14 mouse cellular contexts compared by ENCODE assay signal in genomic region chr10:4181953-4182352, GRCm38 (mm10).
DNase-seq lines count a peak whose midpoint lies in the region; ATAC-seq and TF ChIP-seq lines count a peak whose summit lies in the region.
"Had no signal": no experiment of that assay in that cellular context is flagged by ENCODE, and none has a peak within 500 bp of the region (broad histone marks: within the 10 kb centered on the region; RNA-seq: fewer than 3 reads in every experiment).

No protein-coding gene starts in this region.

- H3K4me1 ChIP-seq in liver, adult 2 months (ENCODE audit: control insufficient read depth, insufficient read depth, low read length) = peaks cover 2% of the 10 kb centered on the region; the same call in 1 of the 2 replicates
- peaks cover 9% of the 10 kb centered on the region; the same call in 1 of the 2 replicates for H3K4me1 ChIP-seq in heart, embryonic 15.5 days (replicated peaks)
- no peaks in the 10 kb centered on the region; the same call in 1 of the 2 replicates for H3K4me1 ChIP-seq in liver, embryonic 11.5 days (replicated peaks; ENCODE audit: control insufficient read depth, insufficient read depth, low read length)
- H3K4me1 ChIP-seq: embryonic facial prominence, embryonic 13.5 days; hindbrain, embryonic 13.5 days had no signal

- no peak for TF ChIP-seq POLR2A in liver, adult 2 months (IDR thresholded peaks at IDR 0.05; ENCODE audit: extremely low read depth, insufficient read depth, low read length)

- H3K4me3 ChIP-seq in liver, adult 2 months (ENCODE audit: insufficient read depth, low read depth, low read length) = no peak overlapping the region
- no peak overlapping the region for H3K4me3 ChIP-seq in heart, embryonic 15.5 days
- H3K4me3 ChIP-seq in liver, embryonic 11.5 days (ENCODE audit: low read depth, low read length) = no peak overlapping the region
- no peak overlapping the region for H3K4me3 ChIP-seq in layer of hippocampus, adult 2 months
- H3K4me3 ChIP-seq: embryonic facial prominence, embryonic 13.5 days; hindbrain, embryonic 13.5 days; megakaryocyte, embryonic 14.5 days; myocyte had no signal

- no peaks in the 10 kb centered on the region for H3K36me3 ChIP-seq in liver, adult 2 months (ENCODE audit: control insufficient read depth, insufficient read depth, low read length)
- no peaks in the 10 kb centered on the region for H3K36me3 ChIP-seq in heart, embryonic 15.5 days
- H3K36me3 ChIP-seq in liver, embryonic 11.5 days (ENCODE audit: control insufficient read depth, insufficient read depth, low read length) = no peaks in the 10 kb centered on the region
- H3K36me3 ChIP-seq: embryonic facial prominence, embryonic 13.5 days; hindbrain, embryonic 13.5 days had no signal

- peak; percentile 69 for ATAC-seq in heart, embryonic 15.5 days (replicated peaks; ENCODE audit: insufficient number of reproducible peaks, insufficient read depth, low FRiP score, low read depth)
- ATAC-seq in liver, embryonic 11.5 days (replicated peaks; ENCODE audit: low FRiP score) = peak; percentile 62; the same call in 1 of the 2 replicates
- ATAC-seq: forebrain, embryonic 14.5 days had no signal

- WGBS in liver, adult 2 months = 80% methylated on average over 1 of the region's 1 CpGs
- 47% methylated on average over 1 of the region's 1 CpGs for WGBS in heart, embryonic 15.5 days
- WGBS in liver, embryonic 11.5 days = 64% methylated on average over 1 of the region's 1 CpGs

- H3K27ac ChIP-seq in liver, adult 2 months (replicated peaks; ENCODE audit: insufficient read depth, low read depth, low read length) = 0 out of 2 replicates have a peak overlapping the region, but pooled peaks have one; percentile 27
- H3K27ac ChIP-seq in heart, embryonic 15.5 days = peak overlapping the region; percentile 34; the same call in 1 of the 2 replicates
- H3K27ac ChIP-seq in liver, embryonic 11.5 days (ENCODE audit: low read depth, low read length) = no peak overlapping the region; the same call in 1 of the 2 replicates
- no peak overlapping the region for H3K27ac ChIP-seq in layer of hippocampus, adult 2 months
- H3K27ac ChIP-seq: embryonic facial prominence, embryonic 13.5 days; hindbrain, embryonic 13.5 days had no signal

- no peak overlapping the region for H3K9ac ChIP-seq in liver, adult 2 months (ENCODE audit: low read depth, low read length)
- no peak overlapping the region for H3K9ac ChIP-seq in heart, embryonic 15.5 days
- no peak overlapping the region for H3K9ac ChIP-seq in liver, embryonic 11.5 days (ENCODE audit: low read depth, low read length)
- H3K9ac ChIP-seq: embryonic facial prominence, embryonic 13.5 days; hindbrain, embryonic 13.5 days had no signal

- no peak for DNase-seq in liver, adult 2 months (ENCODE audit: extremely low read depth, low read depth, low spot score)
- DNase-seq in liver = no peak
- no peak for DNase-seq in liver, embryonic 11.5 days (ENCODE audit: low spot score)
- peak; percentile 9 for DNase-seq in lung, postnatal 36 days
- no peak for DNase-seq in layer of hippocampus, postnatal 36 days
- DNase-seq in layer of hippocampus, adult 2 months (ENCODE audit: low spot score in 2 of 2) = no peak
- DNase-seq: cerebellum, postnatal 14 days; right cerebral cortex, postnatal 4 days had no signal

- no peaks in the 10 kb centered on the region for H3K27me3 ChIP-seq in liver, adult 2 months (ENCODE audit: control insufficient read depth, insufficient read depth, low read length)
- H3K27me3 ChIP-seq in heart, embryonic 15.5 days = no peaks in the 10 kb centered on the region
- H3K27me3 ChIP-seq in liver, embryonic 11.5 days (replicated peaks; ENCODE audit: control insufficient read depth, insufficient read depth, low read length) = no peaks in the 10 kb centered on the region
- H3K27me3 ChIP-seq: embryonic facial prominence, embryonic 13.5 days; hindbrain, embryonic 13.5 days; megakaryocyte, embryonic 14.5 days had no signal

- H3K4me2 ChIP-seq in heart, embryonic 15.5 days = no peak overlapping the region
- no peak overlapping the region for H3K4me2 ChIP-seq in liver, embryonic 11.5 days
- H3K4me2 ChIP-seq: embryonic facial prominence, embryonic 13.5 days; hindbrain, embryonic 13.5 days had no signal

- TF ChIP-seq CTCF in liver, adult 2 months (IDR thresholded peaks at IDR 0.05; ENCODE audit: low read depth, low read length) = no peak
- no peak for TF ChIP-seq CTCF in layer of hippocampus, adult 2 months (conservative IDR thresholded peaks at IDR 0.05)

- no peaks in the 10 kb centered on the region for H3K9me3 ChIP-seq in heart, embryonic 15.5 days (replicated peaks)
- no peaks in the 10 kb centered on the region for H3K9me3 ChIP-seq in liver, embryonic 11.5 days (ENCODE audit: control insufficient read depth, low read length)
- H3K9me3 ChIP-seq: embryonic facial prominence, embryonic 13.5 days; hindbrain, embryonic 13.5 days had no signal

- no peaks in the 10 kb centered on the region for H3K79me2 ChIP-seq in liver, adult 2 months (ENCODE audit: control insufficient read depth, insufficient read depth, low read length)

Comparison
In these comparisons a context has a peak if more than half of its experiments do, and no peak if none do; other contexts are left out.
1. H3K27ac ChIP-seq: peak in liver, adult 2 months (single experiment) and heart, embryonic 15.5 days (single experiment); none in liver, embryonic 11.5 days (single experiment) and layer of hippocampus, adult 2 months (single experiment).